Mouse (Mus musculus) G1E (cell line): ENCODE measurements at regions not wholly inside any gene's neighbourhood (a gene's known extent, or its start where the extent isn't known, plus 50 kb on each side); places are given as distances from the start of the nearest gene placed in this dataset.

Experiments used
- CTCF ChIP-seq: IDR thresholded peaks from 2 replicates; pipeline ENCODE4 v1.5.1; 2012; ENCODE audit warnings: low read depth, low read length, inconsistent platforms, mixed read lengths
- GATA1 ChIP-seq: IDR thresholded peaks from 2 replicates; pipeline ENCODE4 v1.6.1; 2012; ENCODE audit warnings: borderline replicate concordance, low read length, inconsistent platforms, mixed read lengths
- GATA2 ChIP-seq: IDR thresholded peaks from 2 replicates; pipeline ENCODE4 v1.6.1; 2012; ENCODE audit warnings: low read depth, low read length, inconsistent platforms, borderline replicate concordance
- POLR2AphosphoS5 ChIP-seq: IDR thresholded peaks from 2 replicates; pipeline ENCODE4 v1.6.1; 2012; ENCODE audit warnings: low read depth, low read length, inconsistent platforms; ENCODE audit not compliant: insufficient replicate concordance
- TAL1 ChIP-seq: conservative IDR thresholded peaks from 2 replicates; pipeline ENCODE4 v1.6.1; 2012; ENCODE audit warnings: low read depth, low read length, inconsistent platforms, mixed read lengths

DNA sequence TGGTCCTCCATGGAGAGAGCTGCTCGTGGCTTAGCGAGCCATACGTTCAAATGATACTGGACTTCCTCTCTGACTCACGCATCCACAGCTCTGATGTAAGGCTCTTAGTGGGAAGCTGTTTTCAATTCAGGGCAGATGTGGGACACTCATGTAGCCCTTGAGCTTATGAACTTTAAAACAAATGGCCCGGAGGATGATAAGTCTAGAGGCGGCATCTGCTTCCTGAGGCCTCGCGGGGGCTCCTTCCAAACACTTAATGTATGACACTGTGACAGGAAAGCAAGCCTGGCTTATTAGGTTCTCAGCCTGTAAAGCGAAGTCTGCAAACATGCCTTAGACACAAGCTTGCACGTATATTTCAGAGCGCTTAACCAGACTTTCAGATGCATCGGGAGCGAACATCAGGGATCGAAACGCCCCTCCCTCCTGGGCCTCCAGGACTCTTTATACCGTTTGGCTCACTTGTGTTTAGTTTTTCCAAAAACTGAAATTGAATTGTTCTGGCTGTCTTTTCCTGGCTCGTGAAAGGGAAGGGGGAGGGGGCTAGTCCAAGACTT, 59.4 kb upstream of the Sash1 start:
- TF ChIP-seq GATA1 (no peak), POLR2AphosphoS5 (no peak), TAL1 (no peak), CTCF (no peak), GATA2 (no peak)
